Mouse (Mus musculus): Measurements from ENCODE around the gene Flrt1.
"Not testable (repeated sequence)": the region's sequence is repeated elsewhere in the genome, so short reads cannot be mapped to it uniquely, and the experiment has no call there.

The Flrt1 gene

DNA sequence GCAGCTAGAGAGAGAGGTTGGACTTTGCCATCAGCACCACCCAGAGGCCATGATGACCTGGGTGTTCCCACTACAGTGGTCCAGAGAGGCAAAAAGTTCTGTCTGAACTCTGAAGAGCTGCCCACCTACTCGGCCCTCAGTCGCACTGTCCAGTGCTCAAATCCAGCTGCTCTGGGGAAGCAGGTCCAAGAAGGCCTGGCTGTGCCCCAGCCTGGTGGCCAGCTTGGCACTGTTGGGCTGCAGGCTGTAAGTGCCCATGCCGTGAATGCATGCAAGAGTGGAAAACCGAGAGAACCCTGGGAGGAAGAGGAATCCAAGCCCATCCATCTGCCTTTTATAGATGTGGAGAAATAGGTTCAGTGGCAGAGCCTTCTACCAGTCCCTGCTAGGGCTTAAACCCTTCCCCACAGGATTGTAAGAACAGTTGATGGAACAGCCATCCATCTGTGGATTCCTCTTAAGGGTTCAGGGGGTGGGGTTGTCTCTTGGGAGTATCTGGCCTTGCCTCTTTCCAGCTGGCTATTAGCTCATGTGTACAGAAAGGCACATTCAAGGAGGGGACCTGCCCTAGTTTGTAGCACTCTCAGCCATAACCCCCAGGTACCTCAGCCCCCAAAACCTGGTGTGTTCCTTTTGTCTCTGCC, 2.1 kb downstream of the Flrt1 start:
- DNase-seq (ENCODE audit: low read depth, low spot score): peak; percentile 66

DNA sequence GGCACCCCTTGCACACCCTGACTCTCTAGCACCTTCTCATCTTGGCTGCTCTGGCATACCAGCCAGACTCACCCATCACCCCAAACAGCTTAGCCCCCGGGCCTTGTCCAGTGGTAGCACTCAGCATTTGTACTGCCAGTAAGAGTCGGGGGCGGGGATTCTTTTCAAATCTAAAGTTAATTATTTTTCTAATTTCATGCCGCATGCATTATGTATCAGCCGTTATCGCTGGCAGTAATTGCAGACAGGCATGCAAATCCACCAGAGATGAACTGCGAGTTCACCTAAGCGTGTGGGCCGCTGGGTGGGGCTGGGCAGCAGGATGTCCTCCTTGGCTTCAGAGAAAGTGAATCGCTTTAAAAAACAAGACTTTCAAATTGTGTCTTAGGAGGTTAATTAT, 3.5 kb downstream of the Flrt1 start:
- no peak for DNase-seq (ENCODE audit: low read depth, low spot score)

DNA sequence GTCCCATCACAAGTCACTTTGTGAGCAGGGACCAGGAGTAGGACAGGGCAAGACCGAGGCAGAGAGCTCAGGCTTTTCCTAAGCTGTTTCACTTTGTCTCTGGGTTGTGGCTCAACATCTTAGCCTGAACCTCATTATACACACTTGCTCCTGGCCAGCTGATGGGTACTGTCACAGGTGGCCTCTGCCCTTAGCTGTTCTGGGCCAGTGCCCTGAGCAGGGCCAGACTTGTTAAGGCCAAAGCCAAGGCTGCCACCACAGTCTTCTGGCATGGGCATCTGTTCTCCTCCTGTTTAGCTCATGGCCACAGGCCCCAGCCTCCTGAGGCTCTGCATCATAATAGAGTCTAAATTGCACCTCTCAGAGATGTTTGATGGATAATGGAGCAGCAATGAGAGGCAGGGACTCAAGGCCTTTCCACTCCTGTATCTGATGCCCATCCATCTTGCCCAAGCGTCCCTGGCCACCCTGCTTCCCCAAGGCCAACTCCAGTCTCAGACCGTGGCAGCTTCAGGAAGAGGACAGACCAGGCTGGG, 5.8 kb downstream of the Flrt1 start:
- DNase-seq (ENCODE audit: low read depth, low spot score): no peak

DNA sequence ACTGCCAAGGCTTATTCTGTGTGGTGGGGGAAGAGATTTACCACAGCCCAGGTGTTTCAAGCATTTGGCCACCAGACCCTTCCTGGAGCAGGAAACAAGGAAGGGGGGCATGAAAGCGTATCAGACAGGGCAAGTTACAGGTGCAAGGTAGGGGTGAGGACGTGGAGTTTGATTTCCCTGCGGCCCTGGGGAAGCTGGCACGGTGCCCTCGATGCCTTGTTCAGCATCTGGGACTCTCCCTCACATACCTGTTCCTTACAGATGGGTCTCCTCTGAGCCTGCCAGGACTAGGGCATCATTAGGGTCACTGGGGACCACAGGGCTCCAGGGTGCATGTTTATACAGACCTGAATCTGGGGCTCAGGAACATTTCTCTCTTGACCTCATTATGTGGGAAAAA, 12.8 kb downstream of the Flrt1 start:
- no peak for DNase-seq (ENCODE audit: low read depth, low spot score)

DNA sequence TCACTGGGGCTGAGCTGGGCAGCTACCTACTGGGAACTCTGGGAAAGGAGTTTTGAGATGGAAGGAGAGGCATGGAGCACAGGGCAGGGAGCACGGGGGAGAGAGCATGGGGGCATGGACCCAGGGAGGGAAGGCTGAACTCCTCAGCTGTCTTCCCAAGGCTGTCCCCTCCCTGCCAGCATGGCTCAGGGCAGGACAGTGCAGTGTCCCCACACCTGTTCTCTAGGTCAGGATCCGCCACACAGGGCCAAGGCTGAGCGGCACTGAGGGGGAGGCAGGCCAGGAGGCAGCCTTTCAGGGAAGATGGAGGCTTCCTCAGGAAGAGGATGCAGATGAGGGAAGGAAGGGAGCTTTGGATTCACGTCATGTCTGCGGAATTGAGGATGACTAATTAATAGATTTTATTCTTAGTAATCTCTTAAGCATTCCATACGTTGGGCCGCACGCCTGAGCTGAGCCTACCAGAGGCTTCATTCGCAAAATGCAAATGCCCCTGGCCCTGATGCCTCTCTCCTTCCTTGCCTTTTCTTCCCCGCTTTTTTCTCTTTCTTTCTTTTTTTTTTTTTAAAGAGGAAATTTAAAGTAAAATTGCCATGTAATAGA, 14.0 kb downstream of the Flrt1 start:
- no peak for DNase-seq (ENCODE audit: low read depth, low spot score)

DNA sequence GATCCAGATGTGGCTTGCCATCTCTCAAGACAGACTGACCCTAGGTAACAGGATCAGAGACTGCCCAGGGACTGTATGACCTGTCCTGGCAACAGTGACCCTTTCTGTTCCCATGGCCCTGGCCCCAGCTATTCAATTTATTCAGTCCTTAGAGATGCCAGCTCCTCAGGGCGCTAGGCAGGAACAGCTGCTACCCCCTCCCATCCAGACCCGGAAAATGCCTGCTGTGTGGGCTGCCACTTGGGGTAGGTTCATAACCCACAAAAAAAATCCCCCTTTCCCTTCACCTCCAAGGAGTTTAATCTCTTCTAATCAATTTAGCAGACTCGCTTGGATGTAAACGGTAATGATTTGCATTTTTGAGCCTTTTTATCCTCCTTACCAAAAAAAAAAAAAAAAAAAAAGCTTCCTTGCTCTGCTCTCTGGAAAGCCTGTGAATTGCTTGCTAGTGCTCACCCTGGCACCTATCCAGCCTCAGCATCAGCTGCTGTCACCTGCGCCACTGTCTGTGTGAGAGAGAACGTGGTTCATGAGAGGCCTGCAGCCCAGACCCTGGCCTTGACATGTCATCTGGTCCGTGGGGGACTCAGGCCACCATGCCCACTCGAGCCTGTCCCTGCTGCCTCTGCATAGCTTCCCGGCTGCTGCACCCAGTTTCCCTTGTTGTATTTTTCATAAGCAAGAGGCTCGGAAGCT, 15.0 kb downstream of the Flrt1 start:
- DNase-seq (ENCODE audit: low read depth, low spot score): no peak

DNA sequence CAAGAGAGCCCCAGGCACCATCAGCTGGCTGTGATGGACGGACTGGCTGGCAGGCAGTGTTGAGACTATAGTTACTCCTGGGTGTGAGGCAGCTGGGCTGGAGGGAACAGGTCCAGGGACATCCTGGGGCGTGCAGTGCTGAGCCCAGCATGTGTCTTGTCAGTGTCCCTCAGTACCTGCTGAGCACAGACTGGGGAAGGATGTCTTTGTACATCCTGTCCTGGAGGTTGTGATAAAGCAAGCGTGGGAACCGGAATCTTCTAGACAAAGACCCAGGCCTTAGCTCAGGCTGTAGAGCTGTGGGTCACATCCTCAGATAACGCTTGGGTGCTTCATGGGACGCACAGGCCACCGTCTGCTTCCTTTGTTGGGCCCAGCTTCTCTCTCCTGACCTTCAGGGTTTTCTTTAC, 15.7 kb downstream of the Flrt1 start:
- no peak for DNase-seq (ENCODE audit: low read depth, low spot score)

DNA sequence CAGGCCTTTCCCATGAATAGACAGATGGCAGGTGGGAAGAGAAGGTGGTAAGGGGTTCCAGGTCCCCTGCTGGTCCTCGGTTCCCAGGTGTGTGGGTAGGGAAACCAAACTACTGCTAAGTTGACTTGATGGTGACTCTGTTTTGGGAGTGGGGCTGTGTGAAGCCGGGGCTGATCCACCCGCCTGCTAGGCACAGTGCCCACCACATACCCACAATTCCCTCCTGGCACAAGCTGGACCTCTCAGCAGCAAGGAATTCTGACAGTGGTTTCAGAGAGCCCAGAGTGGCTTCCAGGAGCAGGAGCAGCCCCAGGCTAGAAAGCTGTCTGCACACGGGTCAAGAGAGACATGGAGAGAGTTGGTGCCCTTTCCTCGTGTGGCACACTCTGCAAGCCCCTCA, 16.5 kb downstream of the Flrt1 start:
- no peak for DNase-seq (ENCODE audit: low read depth, low spot score)

DNA sequence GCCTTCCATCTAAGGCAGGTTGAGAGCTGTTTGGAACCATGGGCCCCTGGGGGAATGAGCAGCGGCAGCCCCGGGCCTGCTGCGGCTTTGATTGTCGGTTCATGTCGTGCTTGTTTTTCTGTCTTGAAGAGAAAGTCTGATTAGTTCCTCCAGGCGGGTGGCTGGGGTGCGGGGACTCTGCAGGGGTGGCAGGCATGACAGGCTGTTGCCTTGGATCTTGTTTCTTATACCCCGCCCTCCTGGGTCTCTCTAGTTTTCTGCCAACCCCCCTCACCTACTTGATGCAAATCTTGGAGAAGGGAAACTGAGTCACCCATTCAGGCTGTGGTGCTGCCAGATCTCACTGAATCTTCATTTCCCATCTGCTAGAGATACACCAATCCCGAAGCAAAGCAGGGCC, 17.0 kb downstream of the Flrt1 start:
- no peak for DNase-seq (ENCODE audit: low read depth, low spot score)

DNA sequence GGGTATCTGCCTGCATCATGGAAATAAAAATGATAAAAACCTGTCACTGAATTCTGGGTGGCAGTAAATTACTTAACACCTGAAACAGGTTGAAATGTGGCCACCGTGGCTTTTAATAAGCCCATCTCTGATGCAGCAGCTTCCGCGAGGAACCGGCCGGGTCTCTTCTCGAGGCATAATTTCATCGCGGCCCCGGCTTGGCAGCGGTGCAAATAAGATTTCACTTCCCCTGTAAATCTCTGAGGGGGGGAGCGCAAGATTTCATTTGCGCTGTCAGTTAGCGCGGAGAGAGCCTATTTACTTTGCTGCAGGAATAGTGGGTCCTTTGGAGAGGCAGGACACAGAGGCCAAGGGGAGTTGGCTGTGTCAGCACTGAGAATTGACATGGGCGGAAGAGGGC, 20.8 kb downstream of the Flrt1 start:
- DNase-seq (ENCODE audit: low read depth, low spot score): no peak

DNA sequence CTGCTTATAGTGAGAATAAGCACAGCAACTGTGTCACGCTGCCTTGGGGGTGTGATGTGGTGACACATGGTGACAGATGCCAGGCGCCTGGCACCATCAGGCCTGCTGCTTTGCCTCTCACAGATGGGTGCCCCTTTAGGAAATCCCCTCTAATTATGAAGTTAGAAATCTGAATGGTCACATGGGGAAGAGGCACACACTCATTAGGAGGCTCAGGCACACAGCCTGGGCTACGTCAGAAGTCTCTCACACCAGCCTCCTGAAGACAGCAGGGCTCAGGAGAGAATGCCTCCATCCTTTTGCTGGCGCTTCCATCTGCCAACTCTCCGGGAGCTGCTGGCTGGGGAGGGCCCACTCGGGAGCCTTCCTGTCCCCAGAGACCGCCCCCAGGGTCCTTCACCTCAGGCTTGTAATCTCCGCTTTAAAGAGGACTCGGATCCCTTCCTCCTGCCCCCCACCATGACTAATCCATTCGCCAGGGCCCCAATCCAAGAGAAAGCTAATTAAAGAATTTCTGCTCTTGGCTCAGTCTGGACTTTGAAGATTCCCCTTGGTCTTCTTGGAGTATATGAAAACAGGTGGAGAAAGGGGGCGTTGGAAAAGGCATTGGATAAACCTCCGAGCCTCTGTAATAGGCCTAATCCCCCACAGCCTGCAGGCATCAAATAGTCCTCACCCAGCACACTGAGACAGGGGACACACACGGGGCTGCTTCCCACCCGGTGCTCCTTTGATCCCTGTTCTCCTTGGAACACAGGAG, 22.3 kb downstream of the Flrt1 start:
- no peak for DNase-seq (ENCODE audit: low read depth, low spot score)

DNA sequence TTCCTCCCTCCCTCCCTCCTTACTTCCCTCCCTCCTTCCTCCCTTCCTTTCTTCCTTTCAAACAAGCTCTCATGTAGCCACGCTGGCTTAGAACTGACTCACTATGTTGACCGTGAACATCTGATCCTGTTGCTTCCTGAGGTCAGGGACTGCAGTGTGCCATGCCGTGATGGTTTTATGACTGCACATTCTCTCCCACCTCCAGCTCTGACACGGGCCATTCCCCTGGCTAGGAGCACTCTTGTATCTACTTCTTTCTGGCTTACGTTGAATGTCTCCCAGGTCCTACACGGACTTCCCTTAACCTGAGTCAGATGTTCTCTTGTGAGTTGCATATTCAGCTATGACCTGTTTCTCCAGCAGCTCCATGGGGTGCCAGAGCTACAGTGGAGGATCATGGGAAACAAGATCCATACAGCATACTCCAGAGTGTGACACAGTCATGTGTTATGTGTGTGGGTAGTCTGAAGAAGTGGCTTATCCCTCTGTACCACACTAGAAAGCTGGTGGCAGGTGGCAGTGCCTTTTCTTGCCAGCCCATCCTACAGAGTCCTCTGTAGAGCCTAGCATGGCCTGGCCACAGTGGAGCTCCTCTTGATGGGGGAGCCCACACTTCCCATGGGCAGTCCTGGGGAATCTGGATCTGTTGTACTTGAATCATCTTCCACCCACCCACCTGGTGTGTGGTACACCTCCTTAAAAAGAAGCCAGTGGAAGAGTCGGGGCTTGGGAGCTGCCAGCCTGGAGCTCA, 23.8 kb downstream of the Flrt1 start:
- no peak for DNase-seq (ENCODE audit: low read depth, low spot score)

DNA sequence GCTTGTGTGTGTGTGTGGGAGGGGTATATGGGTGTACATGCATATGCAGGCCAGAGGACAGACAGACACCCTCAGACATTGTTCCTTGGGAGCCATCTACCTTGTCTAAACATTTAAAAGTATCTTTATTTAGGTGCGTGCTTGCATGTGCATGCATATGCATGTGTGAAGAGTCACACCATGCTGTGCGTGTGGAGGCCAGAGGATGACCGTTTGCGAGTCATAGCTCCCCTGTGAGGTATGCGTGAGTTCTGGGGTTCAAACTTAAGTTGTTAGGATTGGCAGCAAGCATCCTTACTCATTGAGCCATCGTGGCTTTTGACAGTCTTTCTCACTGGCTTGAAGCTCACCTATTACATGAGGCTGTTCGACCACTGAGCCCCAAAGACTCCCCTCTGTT, 27.3 kb downstream of the Flrt1 start:
- no peak for DNase-seq (ENCODE audit: low read depth, low spot score)

DNA sequence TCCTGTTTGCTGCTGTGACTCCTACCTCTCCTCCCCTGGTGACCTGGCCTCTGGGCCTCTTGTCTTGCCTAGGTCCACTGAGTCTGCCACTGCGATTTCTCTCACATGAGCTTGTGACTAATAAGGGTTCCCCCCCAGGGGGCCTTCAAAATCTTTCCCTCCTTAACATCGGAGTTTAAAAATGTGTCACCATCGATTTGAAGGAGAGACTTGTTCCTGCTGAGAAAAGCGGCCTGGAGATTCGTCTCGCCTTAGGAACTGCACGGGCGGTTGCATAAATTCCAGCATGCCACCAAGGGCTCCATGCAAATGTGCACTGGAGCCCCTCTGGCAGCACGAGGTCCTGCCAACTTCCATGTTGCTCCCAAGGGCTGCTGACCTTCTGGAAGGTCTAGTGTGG, 27.9 kb downstream of the Flrt1 start:
- DNase-seq (ENCODE audit: low read depth, low spot score): no peak

DNA sequence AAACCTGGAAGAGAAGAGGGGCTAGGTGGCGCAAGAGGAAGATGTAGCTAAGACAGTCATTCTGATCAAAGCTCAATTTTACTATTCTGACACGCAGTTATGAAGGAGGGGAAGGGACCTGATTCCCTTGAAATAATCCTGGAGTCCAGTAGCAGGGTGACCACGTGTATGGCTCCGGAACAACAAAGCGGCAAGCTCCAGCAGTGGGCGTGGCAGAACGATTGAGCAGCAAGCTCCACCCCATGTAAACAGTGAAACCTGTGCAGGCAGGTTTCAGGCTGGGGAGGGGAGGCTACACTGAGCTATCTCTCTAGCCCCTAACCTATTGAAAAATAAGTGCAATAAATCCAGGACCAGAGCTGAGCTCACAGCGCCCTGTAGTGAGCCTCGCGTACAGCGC, 30.2 kb downstream of the Flrt1 start:
- DNase-seq (ENCODE audit: low read depth, low spot score): not testable (repeated sequence)

DNA sequence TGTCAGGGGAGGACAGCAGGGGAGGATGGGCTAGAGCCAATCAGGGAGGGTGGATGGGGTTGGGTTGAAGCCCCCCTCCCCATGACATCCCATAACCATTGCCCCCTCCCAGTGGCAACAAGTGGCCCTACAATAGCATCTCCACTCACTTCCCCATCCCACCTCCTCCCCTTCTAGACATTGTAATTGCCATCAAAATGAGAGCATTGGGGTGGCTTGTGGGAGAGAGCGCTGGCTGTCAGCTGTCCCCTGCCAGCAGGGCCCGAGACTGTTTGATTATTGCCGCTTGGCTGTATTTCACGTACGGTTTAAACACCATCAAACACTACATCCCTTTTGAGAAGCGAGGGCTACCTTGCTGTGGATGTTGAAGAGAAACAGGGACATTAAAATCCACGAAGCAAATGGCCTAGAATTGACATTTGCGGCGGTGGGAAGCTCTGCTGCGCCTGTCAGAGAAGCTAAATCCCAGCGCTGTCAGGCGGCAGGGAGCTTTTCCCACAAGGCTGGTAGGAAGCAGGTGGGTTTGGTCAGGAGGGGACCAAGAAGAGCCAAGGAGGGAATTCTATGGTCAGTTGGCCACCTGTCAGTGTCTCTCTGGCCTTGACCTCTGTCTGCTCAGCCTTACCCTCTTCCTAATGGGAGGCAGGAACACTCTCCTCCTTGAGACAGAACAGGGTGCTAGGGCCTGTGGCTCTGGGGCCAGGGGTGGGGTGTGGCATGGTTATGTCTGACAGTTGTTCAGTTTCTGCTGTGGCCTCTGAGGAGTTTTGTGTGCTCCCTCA, 31.3 kb downstream of the Flrt1 start:
- no peak for DNase-seq (ENCODE audit: low read depth, low spot score)

DNA sequence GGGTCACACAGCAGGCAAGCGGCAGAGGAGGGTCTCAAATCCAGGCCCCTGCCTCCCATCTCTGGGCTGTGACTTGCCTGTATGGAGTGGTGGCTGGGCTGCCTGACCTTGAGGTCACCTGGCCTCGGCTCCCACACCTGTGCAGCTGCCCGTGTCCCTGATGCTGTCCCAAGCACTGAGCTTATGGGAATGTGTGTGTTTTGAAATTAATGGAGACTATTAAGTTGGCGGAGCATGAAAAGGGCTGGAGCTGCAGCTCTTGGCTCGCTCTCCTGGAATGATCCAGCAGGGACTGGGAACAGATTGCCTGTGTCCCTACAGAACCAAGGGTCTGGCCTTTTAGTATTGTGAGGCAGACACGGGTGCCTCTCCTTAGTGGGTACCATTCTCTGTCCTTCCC, 33.3 kb downstream of the Flrt1 start:
- DNase-seq (ENCODE audit: low read depth, low spot score): no peak

DNA sequence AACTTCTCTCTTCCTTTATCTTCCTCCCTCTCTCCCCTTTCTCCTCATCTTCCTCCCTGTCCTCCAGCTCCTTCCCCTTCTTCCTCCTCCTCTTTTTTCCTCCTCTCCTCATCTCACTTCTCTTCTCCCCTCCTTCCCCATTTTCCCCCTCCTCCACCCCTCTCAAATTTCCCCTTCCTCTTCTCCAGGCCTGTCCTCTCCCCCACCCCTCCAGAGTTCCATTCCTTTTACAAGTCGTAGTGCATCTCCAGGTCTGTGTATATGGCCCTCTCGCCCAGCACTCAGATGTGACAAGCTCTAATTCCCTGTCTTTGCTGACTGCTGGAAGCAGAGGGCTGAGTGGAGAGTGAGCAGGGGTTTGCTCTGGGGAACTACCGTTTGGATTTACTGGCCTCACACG, 34.8 kb downstream of the Flrt1 start:
- no peak for DNase-seq (ENCODE audit: low read depth, low spot score)

DNA sequence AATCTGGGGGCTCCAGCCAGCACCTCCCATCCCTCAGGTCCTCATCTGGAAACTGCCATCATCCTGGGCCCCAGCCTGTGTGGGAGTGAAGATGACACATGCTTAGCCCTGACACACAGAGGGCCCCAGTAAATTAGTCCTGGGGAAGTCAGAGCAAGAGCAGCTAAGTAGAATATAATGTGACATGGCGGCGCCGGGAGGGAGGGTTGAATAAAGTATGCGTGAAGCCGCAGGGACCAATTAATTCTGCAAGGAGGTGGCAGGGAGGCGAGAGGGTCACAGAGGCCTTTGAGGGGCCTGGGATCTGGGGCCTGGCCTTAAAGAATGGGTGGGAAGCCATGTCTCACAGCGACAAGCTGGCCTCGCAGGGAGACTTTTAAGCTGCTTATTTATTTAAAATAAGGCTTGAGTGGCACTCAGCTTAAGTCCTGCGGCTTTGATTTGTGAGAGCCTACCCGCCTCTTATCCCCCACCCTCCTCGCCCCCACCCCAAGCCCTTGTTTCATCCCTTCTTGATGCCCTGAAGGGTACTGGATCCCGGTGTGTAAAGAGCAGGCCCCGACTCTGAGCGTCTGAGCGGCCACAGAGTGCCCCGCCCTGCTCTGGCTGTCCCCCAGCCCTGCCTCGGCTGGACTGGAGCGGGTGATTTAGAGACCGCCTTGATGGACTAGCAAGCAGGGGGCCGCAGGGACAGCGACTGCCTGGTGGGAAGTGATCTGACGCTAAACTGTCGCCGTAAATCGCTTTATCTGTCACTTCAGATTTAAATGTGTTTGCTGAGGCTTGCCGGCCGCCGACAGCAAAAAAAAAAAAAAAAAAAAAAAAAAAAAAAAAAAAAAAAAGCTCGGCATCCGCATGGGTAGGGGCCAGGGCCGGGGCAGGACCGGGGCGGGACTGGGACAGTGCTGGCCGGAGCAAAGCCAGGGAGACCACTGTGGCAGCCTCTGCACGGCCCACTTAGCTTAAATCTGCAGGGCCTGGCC, 35.5 kb downstream of the Flrt1 start:
- no peak for DNase-seq (ENCODE audit: low read depth, low spot score)

Data from skeletal muscle tissue, adult 2 months (tissue).